Mouse (Mus musculus) CH12F3 (cell line): ENCODE measurements around the gene Plekhg2.

Experiments
- in situ Hi-C: fragments of 300-500 bp; cut with MboI; formaldehyde crosslinking; loops from 2 replicates; pipeline ENCODE4 v1.14.3; 2020; ENCODE audit warnings: low sequenced_read_pairs

Gene Plekhg2

GRCm38 (mm10) chr7:28368276-28368920, 4.0 kb downstream of the Plekhg2 start:
- in situ Hi-C loops = no loop called here

GRCm38 (mm10) chr7:28367663-28368275, 4.6 kb downstream of the Plekhg2 start:
- in situ Hi-C loops = no loop called here

- in situ Hi-C loops = no loop called here
Observed at GRCm38 (mm10) chr7:28362441-28363060, 9.8 kb downstream of the Plekhg2 start.

- in situ Hi-C loops = no loop called here
Observed at GRCm38 (mm10) chr7:28361647-28362341, 10.6 kb downstream of the Plekhg2 start.

GRCm38 (mm10) chr7:28360291-28360690, 12.1 kb downstream of the Plekhg2 start:
- in situ Hi-C loops = no loop called here

- in situ Hi-C loops = no loop called here
Observed at GRCm38 (mm10) chr7:28359854-28360253, 12.5 kb downstream of the Plekhg2 start.

GRCm38 (mm10) chr7:28358431-28358830, 14.0 kb downstream of the Plekhg2 start:
- in situ Hi-C loops = no loop called here

GRCm38 (mm10) chr7:28357984-28358383, 14.4 kb downstream of the Plekhg2 start:
- in situ Hi-C loops = no loop called here

- in situ Hi-C loops = no loop called here
Observed at GRCm38 (mm10) chr7:28356981-28357380, 15.4 kb downstream of the Plekhg2 start.

GRCm38 (mm10) chr7:28355221-28355620, 17.2 kb downstream of the Plekhg2 start:
- in situ Hi-C loops = no loop called here

GRCm38 (mm10) chr7:28354596-28354995, 17.8 kb downstream of the Plekhg2 start:
- in situ Hi-C loops = no loop called here

GRCm38 (mm10) chr7:28354113-28354581, 18.3 kb downstream of the Plekhg2 start:
- in situ Hi-C loops = no loop called here

- in situ Hi-C loops = no loop called here
Observed at GRCm38 (mm10) chr7:28353267-28353666, 19.1 kb downstream of the Plekhg2 start.

GRCm38 (mm10) chr7:28351676-28352191, 20.7 kb downstream of the Plekhg2 start:
- in situ Hi-C loops = no loop called here

GRCm38 (mm10) chr7:28350155-28350883, 22.1 kb downstream of the Plekhg2 start, which contains the start of gene Rps16:
Gene Rps16 (plus strand): TSS chr7:28350652.
- in situ Hi-C loops = no loop called here

- in situ Hi-C loops = no loop called here
Observed at GRCm38 (mm10) chr7:28348601-28349000, 23.8 kb downstream of the Plekhg2 start.

- in situ Hi-C loops = no loop called here
Observed at GRCm38 (mm10) chr7:28347746-28348145, 24.7 kb downstream of the Plekhg2 start.

- in situ Hi-C loops = no loop called here
Observed at GRCm38 (mm10) chr7:28344637-28345036, 27.8 kb downstream of the Plekhg2 start.

- in situ Hi-C loops = no loop called here
Observed at GRCm38 (mm10) chr7:28341381-28341780, 31.0 kb downstream of the Plekhg2 start.

- in situ Hi-C loops = no loop called here
Observed at GRCm38 (mm10) chr7:28339213-28339917, 33.0 kb downstream of the Plekhg2 start.
